11 mouse cellular contexts compared by ENCODE assay signal in genomic region chr9:58567682-58568081, GRCm38 (mm10). TPM values are rescaled to one million over a fixed set of nuclear protein-coding genes. Genes with fewer than 3 reads are reported as not detected.
DNase-seq lines count a peak whose midpoint lies in the region; ATAC-seq and TF ChIP-seq lines count a peak whose summit lies in the region.
"Had no signal": no experiment of that assay in that cellular context is flagged by ENCODE, and none has a peak within 500 bp of the region (broad histone marks: within the 10 kb centered on the region; RNA-seq: fewer than 3 reads in every experiment).

No protein-coding gene starts in this region.

- no peaks in the 10 kb centered on the region for H3K4me1 ChIP-seq in lung, embryonic 14.5 days (ENCODE audit: insufficient read depth)
- no peaks in the 10 kb centered on the region for H3K4me1 ChIP-seq in cerebellum, adult 2 months (ENCODE audit: control insufficient read depth, insufficient read depth, low read length)

- H3K9me3 ChIP-seq in lung, embryonic 14.5 days (ENCODE audit: low read depth, low read length): no peaks in the 10 kb centered on the region

- H3K27ac ChIP-seq in lung, embryonic 14.5 days (ENCODE audit: low read depth): no peak overlapping the region
- no peak overlapping the region for H3K27ac ChIP-seq in cerebellum, adult 2 months (ENCODE audit: insufficient read depth, low read length)

- ATAC-seq in lung, embryonic 14.5 days (ENCODE audit: insufficient read depth): no peak
- ATAC-seq in neutrophil, adult 5-6 weeks (ENCODE audit: extremely low read depth, insufficient number of reproducible peaks, low FRiP score, poor library complexity, severe bottlenecking): peak; percentile 71; the same call in 1 of the 2 replicates

- no peak overlapping the region for H3K4me3 ChIP-seq in lung, embryonic 14.5 days (ENCODE audit: low read depth, low read length)
- no peak overlapping the region for H3K4me3 ChIP-seq in cerebellum, adult 2 months (replicated peaks; ENCODE audit: insufficient read depth, low read depth, low read length)

- H3K9ac ChIP-seq in lung, embryonic 14.5 days: no peak overlapping the region

- DNase-seq in cerebellum, postnatal 10 days: peak; percentile 46 to 61
- DNase-seq in cerebellum, adult 18-20 months: no peak
- peak; percentile 56 for DNase-seq in lung, embryonic 14.5 days
- no peak for DNase-seq in lung, postnatal 14 days
- DNase-seq in c-Kit-negative CD71-positive TER-119-positive erythroid progenitor cells, embryonic 14.5 days (ENCODE audit: low read depth, low spot score): peak; percentile 31
- no peak for DNase-seq in cerebellum, adult 2 months
- no peak for DNase-seq in spleen, adult 12 weeks (ENCODE audit: low spot score)
- DNase-seq: cerebellum, postnatal 25 days; gastrocnemius, postnatal 36 days; kidney, adult 11 months had no signal

- no peaks in the 10 kb centered on the region for H3K36me3 ChIP-seq in lung, embryonic 14.5 days (ENCODE audit: insufficient read depth)

- no peak for TF ChIP-seq POLR2A in cerebellum, adult 2 months (IDR thresholded peaks at IDR 0.05; ENCODE audit: borderline replicate concordance, insufficient read depth, low read length)

- TF ChIP-seq CTCF in lung, embryonic 14.5 days (IDR thresholded peaks at IDR 0.05; ENCODE audit: low read depth): peak; percentile 53
- TF ChIP-seq CTCF in cerebellum, adult 2 months (IDR thresholded peaks at IDR 0.05; ENCODE audit: borderline replicate concordance, insufficient read depth, low read depth, low read length): no peak

- no peak overlapping the region for H3K4me2 ChIP-seq in lung, embryonic 14.5 days

- no peaks in the 10 kb centered on the region for H3K27me3 ChIP-seq in lung, embryonic 14.5 days (ENCODE audit: insufficient read depth, low read length)
- H3K27me3 ChIP-seq in cerebellum, adult 2 months (ENCODE audit: control insufficient read depth, insufficient read depth, low read length): no peaks in the 10 kb centered on the region

RNA-seq across cellular contexts. Expression of gene Cd276, which starts 12.4 kb away (rescaled TPM):
- 51.0 and 55.0 TPM in 2 replicates for polyA plus RNA-seq in lung, embryonic 14.5 days (2014; fragmentation: Nextera tagmentation; extraction: Ambion mirVana)
- 0.37 and 2.9 TPM in 2 replicates for total RNA-seq in neutrophil, adult 5-6 weeks (2017)
- 6.4 and 6.9 TPM in 2 replicates for polyA plus RNA-seq in cerebellum, adult 2 months (2012; rRNA removed)

RNA-seq across cellular contexts. Expression of gene Nptn, which starts 14.4 kb away (rescaled TPM):
- polyA plus RNA-seq in lung, embryonic 14.5 days (2014; fragmentation: Nextera tagmentation; extraction: Ambion mirVana): 124 and 140 TPM in 2 replicates
- total RNA-seq in neutrophil, adult 5-6 weeks (2017): 168 and 182 TPM in 2 replicates
- polyA plus RNA-seq in cerebellum, adult 2 months (2012; rRNA removed): 1,284 and 1,476 TPM in 2 replicates

Comparison
In these comparisons a context has a peak if more than half of its experiments do, and no peak if none do; other contexts are left out.
1. DNase-seq: peak in cerebellum, postnatal 10 days (2 of 2), lung, embryonic 14.5 days (single experiment) and c-Kit-negative CD71-positive TER-119-positive erythroid progenitor cells, embryonic 14.5 days (single experiment); none in cerebellum, adult 18-20 months (0 of 2), lung, postnatal 14 days (single experiment), cerebellum, adult 2 months (0 of 2) and spleen, adult 12 weeks (single experiment).